Mouse (Mus musculus) testis, adult 2 months (tissue): ENCODE data around the gene Srcap. TPM values are rescaled to one million over a fixed set of nuclear protein-coding genes. Genes with fewer than 3 reads are reported as not detected.

Experiments
- H3K27ac ChIP-seq: fragments of 200-500 bp; 2 replicates; pipeline ENCODE4 v1.5.1; 2012; ENCODE audit warnings: low read depth, low read length; ENCODE audit not compliant: control insufficient read depth, insufficient read depth
- H3K27me3 ChIP-seq: fragments of 200-500 bp; 2 replicates; pipeline ENCODE4 v1.6.1; 2012; ENCODE audit warnings: mild to moderate bottlenecking, low read length, moderate library complexity; ENCODE audit not compliant: control insufficient read depth, insufficient read depth
- H3K36me3 ChIP-seq: fragments of 200-500 bp; 2 replicates; pipeline ENCODE4 v1.6.1; 2012; ENCODE audit warnings: mild to moderate bottlenecking, low read length; ENCODE audit not compliant: control insufficient read depth, insufficient read depth
- H3K4me1 ChIP-seq: fragments of 200-500 bp; 2 replicates; pipeline ENCODE4 v1.6.1; 2012; ENCODE audit warnings: low read length; ENCODE audit not compliant: control insufficient read depth, insufficient read depth
- H3K4me3 ChIP-seq: fragments of 200-500 bp; 2 replicates; pipeline ENCODE4 v1.5.1; 2012; ENCODE audit warnings: low read depth, mild to moderate bottlenecking, low read length, moderate library complexity, mixed read lengths; ENCODE audit not compliant: control insufficient read depth
- CTCF ChIP-seq: fragments of 200-500 bp; IDR thresholded peaks from 2 replicates; pipeline ENCODE4 v1.5.1; 2012; ENCODE audit warnings: low read depth, mild to moderate bottlenecking, inconsistent platforms, low read length, moderate library complexity; ENCODE audit not compliant: control insufficient read depth, insufficient read depth, insufficient replicate concordance
- POLR2A ChIP-seq: fragments of 200-500 bp; IDR thresholded peaks from 2 replicates; pipeline ENCODE4 v1.6.1; 2012; ENCODE audit warnings: low read depth, mild to moderate bottlenecking, inconsistent platforms, low read length, moderate library complexity; ENCODE audit not compliant: control insufficient read depth
- polyA plus RNA-seq: library from polyadenylated mRNA; depleted of rRNA; stranded (reverse); fragments of >200 nt; gene quantifications from 2 replicates; pipeline ENCODE4 v1.2.3, GENCODE M21; 2012

Srcap gene
- polyA plus RNA-seq, 1 experiment = 20.0 TPM

DNA sequence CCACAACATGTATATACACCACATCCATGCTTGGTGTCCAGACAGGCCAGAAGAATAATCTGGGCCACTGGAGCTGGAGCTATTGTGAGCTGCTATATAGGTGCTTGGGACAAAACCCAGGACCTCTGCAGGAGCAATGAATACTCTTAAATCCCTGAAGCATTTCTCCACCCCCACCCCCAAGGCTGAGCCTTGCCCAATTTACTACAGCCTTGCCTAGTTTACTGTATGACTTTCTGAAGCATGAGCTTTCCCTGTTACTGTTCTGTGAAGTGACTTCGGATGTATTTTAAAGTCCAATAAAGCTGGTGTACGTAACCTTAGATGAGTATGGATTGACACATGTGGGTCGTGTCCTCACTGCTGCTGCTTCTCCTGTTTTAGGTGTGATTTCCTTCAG lies 2.0 kb downstream of the Srcap start:
- Histone ChIP-seq H3K27ac (peak overlapping the region; percentile 84; the same call in 1 of the 2 replicates), H3K36me3 (peaks cover 2% of the 10 kb centered on the region; the same call in 1 of the 2 replicates), H3K4me1 (peaks cover 4% of the 10 kb centered on the region; the same call in 1 of the 2 replicates), H3K4me3 (peak overlapping the region; percentile 96), H3K27me3 (no peaks in the 10 kb centered on the region)
- TF ChIP-seq POLR2A (no peak), CTCF (no peak)

DNA sequence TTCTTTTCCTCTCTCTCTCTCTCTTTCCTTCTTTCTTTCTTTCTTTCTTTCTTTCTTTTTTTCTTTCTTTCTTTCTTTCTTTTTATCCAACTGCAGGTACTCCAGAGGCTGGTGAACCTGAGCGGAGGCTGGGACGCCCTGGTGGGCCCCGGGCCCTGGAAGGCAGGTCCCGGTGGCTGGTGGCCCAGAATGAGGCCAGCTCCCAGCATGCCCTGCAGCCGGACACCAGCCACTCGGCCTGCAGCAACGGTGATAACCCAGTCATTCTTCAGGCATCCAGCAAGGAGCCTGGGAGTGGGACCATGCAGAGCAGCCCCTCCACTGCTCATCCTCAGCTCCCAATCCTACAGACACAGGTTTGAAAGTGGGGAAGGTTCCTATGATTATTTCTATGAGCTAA lies 4.1 kb downstream of the Srcap start:
- Histone ChIP-seq H3K4me1 (peaks cover 4% of the 10 kb centered on the region; the same call in 1 of the 2 replicates), H3K36me3 (peaks cover 4% of the 10 kb centered on the region), H3K27me3 (no peaks in the 10 kb centered on the region), H3K27ac (no peak overlapping the region), H3K4me3 (no peak overlapping the region)
- TF ChIP-seq CTCF = no peak
- no peak for TF ChIP-seq POLR2A

DNA sequence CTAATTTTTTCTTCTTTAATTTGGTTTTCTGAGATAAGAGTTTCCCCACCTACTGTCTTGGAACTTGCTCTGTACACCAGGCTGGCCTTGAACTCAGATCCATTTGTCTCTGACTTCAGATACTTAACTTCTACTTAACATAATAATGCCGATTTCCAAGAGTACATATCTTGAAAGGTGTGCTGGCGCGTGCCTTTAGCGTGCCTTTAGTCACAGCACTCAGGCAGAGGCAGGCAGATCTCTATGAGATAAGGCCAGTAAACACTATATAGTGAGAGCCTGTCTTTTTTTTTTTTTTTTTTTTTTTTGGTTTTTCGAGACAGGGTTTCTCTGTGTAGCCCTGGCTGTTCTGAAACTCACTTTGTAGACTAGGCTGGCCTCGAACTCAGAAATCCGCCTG lies 4.6 kb downstream of the Srcap start:
- Histone ChIP-seq H3K4me3 (no peak overlapping the region), H3K27ac (no peak overlapping the region), H3K27me3 (no peaks in the 10 kb centered on the region), H3K36me3 (peaks cover 4% of the 10 kb centered on the region), H3K4me1 (peaks cover 4% of the 10 kb centered on the region; the same call in 1 of the 2 replicates)
- TF ChIP-seq CTCF = no peak
- TF ChIP-seq POLR2A = no peak

DNA sequence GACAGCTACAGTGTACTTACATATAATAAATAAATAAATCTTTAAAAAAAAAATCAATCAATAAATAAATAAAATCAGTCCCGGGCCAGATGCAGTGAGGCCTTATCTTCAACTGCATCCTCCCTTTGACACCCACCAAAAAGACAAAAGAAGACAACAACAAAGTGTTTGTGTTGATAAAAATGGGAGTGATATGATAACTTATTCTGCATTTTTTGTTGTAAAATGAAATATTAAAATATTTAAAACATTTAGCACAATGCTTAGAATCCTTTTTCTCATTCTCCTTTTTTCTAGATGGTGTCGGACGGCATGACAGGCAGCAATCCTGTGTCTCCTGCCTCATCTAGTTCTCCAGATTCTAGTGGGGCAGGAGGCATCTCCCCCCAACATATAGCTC lies 7.5 kb downstream of the Srcap start, which contains the start of gene Gm42715:
Gene Gm42715 (plus strand): TSS at position 301 of the 400 bp plus-strand sequence.
- H3K36me3 ChIP-seq = peaks cover 4% of the 10 kb centered on the region
- no peak within 1 kb of the TSS for H3K4me3 ChIP-seq
- no peaks in the 10 kb centered on the region for H3K4me1 ChIP-seq
- H3K27ac ChIP-seq = no peak within 1 kb of the TSS
- no peak for TF ChIP-seq CTCF
- no peaks in the 10 kb centered on the region for H3K27me3 ChIP-seq

- Histone ChIP-seq H3K27ac (no peak overlapping the region), H3K4me3 (no peak overlapping the region), H3K27me3 (no peaks in the 10 kb centered on the region), H3K36me3 (peaks cover 8% of the 10 kb centered on the region), H3K4me1 (no peaks in the 10 kb centered on the region)
- TF ChIP-seq CTCF (no peak), POLR2A (no peak)
Observed at GRCm38 (mm10) chr7:127541671-127542070, 29.9 kb downstream of the Srcap start.

- no peak overlapping the region for H3K4me3 ChIP-seq
- TF ChIP-seq CTCF = no peak
- TF ChIP-seq POLR2A = no peak
- H3K4me1 ChIP-seq = no peaks in the 10 kb centered on the region
- H3K27me3 ChIP-seq = no peaks in the 10 kb centered on the region
- no peaks in the 10 kb centered on the region; the same call in 1 of the 2 replicates for H3K36me3 ChIP-seq
- no peak overlapping the region for H3K27ac ChIP-seq
Observed at GRCm38 (mm10) chr7:127549116-127549835, 37.5 kb downstream of the Srcap start.

DNA sequence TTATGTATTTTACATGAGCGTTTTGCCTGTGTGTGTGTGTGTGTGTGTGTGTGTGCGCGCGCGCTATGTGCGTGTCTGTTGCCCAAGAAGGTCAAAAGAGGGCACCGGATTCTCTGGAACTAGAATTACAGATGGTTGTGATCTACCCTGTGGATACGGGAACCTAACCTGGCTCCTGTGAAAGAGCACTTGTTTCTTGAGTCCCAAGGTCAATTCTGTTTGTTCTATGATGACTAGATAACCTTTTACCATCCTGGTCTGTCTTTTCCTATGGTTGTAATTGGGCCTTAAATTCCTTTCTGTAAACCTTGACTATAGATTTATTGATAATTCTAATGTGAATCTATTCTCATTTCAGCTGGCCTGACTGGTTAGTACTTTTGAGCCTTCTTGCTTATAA lies 39.8 kb downstream of the Srcap start:
- no peaks in the 10 kb centered on the region for H3K4me1 ChIP-seq
- no peak overlapping the region for H3K4me3 ChIP-seq
- H3K36me3 ChIP-seq = no peaks in the 10 kb centered on the region; the same call in 1 of the 2 replicates
- H3K27me3 ChIP-seq = no peaks in the 10 kb centered on the region
- TF ChIP-seq POLR2A (no peak), CTCF (no peak)
- H3K27ac ChIP-seq = no peak overlapping the region
